Mouse (Mus musculus) forebrain, embryonic 10.5 days (tissue): ENCODE measurements around the gene Gm20850. TPM values are rescaled to one million over a fixed set of nuclear protein-coding genes. Genes with fewer than 3 reads are reported as not detected.
"Not testable (repeated sequence)": the region's sequence is repeated elsewhere in the genome, so short reads cannot be mapped to it uniquely, and the experiment has no call there.

Source experiments
- DNase-seq: peaks from one replicate; pipeline ENCODE4 v3.0.0-alpha.2; 2017; ENCODE audit warnings: low spot score; ENCODE audit errors: extremely low spot score
- H3K27ac ChIP-seq: fragments of 300-500 bp; sonication (generic); 2 replicates; pipeline ENCODE4 v1.5.1; 2016; ENCODE audit warnings: mild to moderate bottlenecking
- H3K27me3 ChIP-seq: fragments of 300-500 bp; sonication (generic); 2 replicates; pipeline ENCODE4 v1.6.1; 2016; ENCODE audit warnings: mild to moderate bottlenecking; ENCODE audit not compliant: poor library complexity, severe bottlenecking
- H3K36me3 ChIP-seq: fragments of 300-500 bp; sonication (generic); replicated peaks from 2 replicates; pipeline ENCODE4 v1.6.1; 2016; ENCODE audit warnings: mild to moderate bottlenecking, moderate library complexity
- H3K4me1 ChIP-seq: fragments of 300-500 bp; sonication (generic); 2 replicates; pipeline ENCODE4 v1.6.1; 2016
- H3K4me3 ChIP-seq: fragments of 300-500 bp; sonication (generic); 2 replicates; pipeline ENCODE4 v1.5.1; 2016; ENCODE audit warnings: mild to moderate bottlenecking, moderate library complexity
- H3K9me3 ChIP-seq: fragments of 300-500 bp; sonication (generic); 2 replicates; pipeline ENCODE4 v1.6.1; 2016; ENCODE audit warnings: mild to moderate bottlenecking, moderate library complexity
- WGBS: fragments of 180-500 bp; shearing (Covaris S2); methylation state at CpG from one replicate; pipeline ENCODE4 v1.1.7; 2016; 5-methylcytosine and 5-hydroxymethylcytosine counted together
- polyA plus RNA-seq: library from polyadenylated mRNA; unstranded; fragments of >200 nt; fragmentation: Nextera tagmentation; extraction: Ambion mirVana; gene quantifications from 2 replicates; pipeline ENCODE4 v1.2.1, GENCODE M21; 2016

The Gm20850 gene
- not detected in 2 replicates for polyA plus RNA-seq

DNA sequence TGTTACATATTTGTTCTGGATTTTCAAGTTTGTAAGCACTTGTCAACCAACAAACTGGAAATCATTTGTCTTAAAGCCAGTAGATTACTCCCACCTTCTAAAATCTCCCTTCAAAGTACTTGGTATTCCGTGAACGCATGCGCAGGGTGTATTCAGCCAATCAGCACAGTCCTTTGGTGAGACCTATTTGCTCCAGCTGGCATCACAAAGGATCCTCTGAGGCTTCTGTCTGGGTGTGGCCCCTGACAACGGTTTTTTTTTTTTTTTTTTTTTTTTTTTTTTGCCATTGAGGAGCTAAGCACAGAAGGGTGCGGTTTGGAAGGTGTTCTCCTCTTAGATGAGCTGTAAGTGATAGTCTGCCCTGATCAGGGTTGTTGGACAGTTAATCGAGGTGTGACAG lies at the start of gene Gm20850:
Gene Gm20850 (plus strand): TSS at position 301 of the 400 bp plus-strand sequence.
- H3K36me3 ChIP-seq, H3K4me3 ChIP-seq, H3K4me1 ChIP-seq, H3K9me3 ChIP-seq, H3K27ac ChIP-seq, H3K27me3 ChIP-seq, DNase-seq: not testable (repeated sequence)
- no CpG with 5 or more reads among the region's 6 CpGs for WGBS
